Mouse (Mus musculus) embryo, embryonic 9.5 days (tissue): ENCODE measurements around the gene Aip.

Experiments
- DNase-seq: peaks from one replicate; pipeline ENCODE4 v3.0.0-alpha.2; 2017; ENCODE audit errors: extremely low spot score

Aip gene

DNA sequence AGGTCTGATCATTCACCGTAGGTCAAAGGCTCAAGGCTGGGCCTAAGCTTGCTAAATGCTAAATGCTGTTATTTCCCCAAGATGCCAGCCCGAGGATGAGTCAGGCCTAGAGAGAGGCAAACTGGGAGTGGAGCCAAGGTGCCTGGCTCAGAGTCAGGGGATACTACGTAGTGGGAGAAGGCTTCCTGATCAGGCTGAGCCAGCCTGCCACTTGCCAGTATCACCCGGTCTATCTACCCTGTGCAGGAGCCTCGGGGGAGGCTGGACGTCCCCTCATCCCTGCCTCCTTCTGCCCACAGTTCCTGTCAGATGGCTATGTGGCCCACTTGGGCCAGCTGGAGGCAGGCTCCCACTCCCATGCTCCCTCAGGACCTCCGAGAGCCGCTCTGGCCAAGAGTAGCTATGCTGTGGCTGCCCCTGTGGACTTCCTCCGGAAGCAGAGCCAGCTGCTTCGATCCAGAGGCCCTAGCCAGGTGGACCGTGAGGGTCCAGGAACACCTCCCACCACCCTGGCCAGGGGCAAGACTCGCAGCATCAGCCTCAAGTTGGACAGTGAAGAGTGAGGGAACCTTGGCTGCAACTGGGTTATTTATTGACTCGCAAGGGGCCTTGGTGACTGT lies 12.4 kb downstream of the Aip start:
- no peak for DNase-seq

DNA sequence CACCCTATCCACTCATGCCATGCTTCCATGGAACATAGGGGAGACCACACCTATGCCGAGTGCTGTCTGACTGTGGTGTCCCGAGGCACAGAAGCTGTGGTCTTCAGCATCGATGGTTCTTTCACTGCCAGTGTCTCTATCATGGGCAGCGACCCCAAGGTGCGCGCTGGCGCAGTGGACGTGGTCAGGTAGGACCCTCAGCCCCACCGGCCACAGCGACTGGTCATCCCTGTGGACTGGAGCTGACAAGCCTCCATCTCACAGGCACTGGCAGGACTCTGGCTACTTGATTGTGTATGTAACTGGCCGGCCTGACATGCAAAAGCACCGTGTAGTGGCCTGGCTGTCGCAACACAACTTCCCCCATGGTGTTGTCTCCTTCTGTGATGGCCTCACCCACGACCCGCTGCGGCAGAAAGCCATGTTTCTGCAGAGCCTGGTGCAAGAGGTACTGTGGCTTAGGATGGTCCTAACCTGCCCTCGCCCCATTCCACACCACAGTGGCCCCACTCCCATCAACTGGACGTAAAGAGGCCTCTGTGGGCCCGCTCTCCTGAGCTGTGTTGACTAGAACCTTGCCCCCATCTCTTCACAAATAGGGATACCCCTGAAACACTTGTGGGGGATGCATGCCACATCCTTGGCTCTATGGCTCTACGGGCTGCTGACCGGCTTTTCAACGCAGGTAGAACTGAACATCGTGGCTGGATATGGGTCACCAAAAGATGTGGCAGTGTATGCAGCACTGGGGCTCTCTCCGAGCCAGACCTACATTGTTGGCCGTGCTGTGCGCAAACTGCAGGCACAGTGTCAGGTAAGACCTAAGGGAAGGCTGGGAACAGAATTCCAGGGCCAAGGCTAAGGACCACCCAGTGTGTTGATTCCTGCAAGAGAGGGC lies 13.3 kb downstream of the Aip start:
- no peak for DNase-seq

DNA sequence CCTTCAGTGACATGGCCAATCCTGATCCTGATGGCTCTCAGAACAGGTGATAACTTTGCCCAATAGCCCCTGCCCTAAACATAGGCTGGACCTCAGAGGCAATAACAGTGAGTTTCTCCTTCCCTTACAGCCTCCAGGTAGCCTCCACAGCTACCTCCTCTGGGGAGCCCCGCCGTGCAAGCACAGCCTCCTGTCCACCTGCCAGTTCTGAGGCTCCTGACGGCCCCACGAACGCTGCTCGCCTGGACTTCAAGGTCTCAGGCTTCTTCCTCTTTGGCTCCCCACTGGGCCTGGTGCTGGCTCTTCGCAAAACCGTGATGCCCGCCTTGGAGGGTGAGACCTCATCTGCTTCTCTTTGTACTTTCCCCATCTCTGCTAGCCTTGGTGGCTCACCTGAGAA lies 17.1 kb downstream of the Aip start:
- no peak for DNase-seq

GRCm38 (mm10) chr19:4106654-4107053 lies 19.0 kb downstream of the Aip start:
- DNase-seq, result no peak

- DNase-seq, result no peak
These were observed 20.9 kb downstream of the Aip start for GRCm38 (mm10) chr19:4104675-4105194.

DNA sequence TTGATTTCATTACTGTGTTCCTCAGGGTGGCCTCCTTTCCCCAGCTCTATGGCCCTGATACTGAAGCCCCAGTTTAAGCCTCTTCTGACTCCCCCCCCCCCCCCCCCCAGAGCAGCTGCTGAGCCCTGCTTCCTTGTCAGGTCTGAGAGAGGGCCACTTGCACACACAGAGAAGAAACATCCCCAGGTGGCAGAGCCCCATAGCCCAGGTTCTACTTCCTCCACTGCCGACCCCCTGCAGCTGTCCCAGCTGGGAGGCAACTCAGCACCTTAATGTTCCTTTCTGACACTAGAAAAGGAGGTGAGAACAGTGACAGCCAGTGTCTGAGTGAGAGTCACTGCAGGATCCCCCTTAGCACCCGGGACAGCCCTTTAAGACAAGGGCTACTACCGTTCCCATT lies 21.9 kb downstream of the Aip start:
- DNase-seq, result no peak

DNA sequence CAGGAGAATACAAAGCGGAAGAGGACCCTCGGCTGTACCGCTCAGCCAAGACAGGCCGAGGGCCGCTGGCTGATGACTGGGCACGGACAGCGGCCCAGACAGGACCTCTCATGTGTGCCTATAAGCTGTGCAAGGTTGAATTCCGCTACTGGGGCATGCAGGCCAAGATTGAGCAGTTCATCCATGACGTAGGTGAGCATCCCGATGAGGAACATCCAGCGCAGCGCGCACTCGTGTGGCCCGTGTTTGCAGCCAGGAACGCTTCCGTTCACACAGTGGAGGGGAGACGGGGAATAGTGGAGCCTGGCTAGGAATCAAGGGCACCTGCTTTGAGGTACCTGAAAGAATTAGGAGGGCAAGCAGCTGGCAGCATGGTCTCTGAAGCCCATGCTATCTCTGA lies 22.4 kb downstream of the Aip start:
- DNase-seq, result no peak

- DNase-seq, result no peak
These were observed 23.0 kb downstream of the Aip start for GRCm38 (mm10) chr19:4102626-4103025.

DNA sequence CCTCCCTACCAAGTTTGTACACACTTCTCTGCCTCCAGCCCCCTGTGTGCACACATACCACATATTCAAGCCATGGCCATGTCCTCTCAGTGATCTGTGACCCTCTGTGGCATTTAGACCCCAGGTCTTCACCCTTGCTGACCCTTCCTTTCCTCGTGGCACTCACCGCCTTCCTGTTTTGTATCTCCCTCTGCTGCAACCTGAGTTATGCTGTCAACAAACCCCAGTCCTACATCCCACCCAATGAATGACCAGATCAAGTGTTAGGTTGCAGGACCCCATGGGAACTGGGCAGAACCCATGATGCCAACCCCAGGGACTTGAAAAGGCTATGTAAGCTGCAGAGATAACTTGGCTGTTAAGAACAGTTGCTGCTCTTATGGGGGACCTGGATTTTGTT lies 23.6 kb downstream of the Aip start:
- no peak for DNase-seq

- DNase-seq, result no peak
These were observed 24.2 kb downstream of the Aip start for GRCm38 (mm10) chr19:4101466-4101865.

DNA sequence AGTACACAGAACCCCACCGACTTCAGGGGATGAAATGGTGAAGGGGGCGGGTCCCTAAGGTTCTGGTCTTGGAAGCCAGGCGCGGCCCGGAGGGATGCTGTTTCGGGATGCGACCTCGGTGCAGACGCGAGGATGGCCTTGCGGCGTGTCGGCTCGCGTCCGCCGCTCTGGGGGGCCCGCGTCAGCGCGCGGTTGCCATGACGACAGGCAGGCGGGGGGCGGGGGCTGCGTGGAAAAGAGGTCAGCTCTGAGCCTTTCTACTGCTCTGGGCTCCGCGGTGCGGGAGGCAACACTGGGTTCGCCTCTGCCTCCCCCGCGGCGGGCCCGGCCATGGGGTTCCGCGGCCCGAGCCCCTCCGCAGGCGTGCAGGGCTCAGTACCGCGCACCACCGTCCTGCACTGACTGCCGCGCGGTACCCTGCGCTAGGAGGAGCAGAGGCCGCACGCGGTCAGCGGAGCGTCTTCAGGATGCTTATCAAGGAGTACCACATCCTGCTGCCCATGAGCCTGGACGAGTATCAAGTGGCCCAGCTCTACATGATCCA lies 24.9 kb downstream of the Aip start:
- DNase-seq, result no peak

DNA sequence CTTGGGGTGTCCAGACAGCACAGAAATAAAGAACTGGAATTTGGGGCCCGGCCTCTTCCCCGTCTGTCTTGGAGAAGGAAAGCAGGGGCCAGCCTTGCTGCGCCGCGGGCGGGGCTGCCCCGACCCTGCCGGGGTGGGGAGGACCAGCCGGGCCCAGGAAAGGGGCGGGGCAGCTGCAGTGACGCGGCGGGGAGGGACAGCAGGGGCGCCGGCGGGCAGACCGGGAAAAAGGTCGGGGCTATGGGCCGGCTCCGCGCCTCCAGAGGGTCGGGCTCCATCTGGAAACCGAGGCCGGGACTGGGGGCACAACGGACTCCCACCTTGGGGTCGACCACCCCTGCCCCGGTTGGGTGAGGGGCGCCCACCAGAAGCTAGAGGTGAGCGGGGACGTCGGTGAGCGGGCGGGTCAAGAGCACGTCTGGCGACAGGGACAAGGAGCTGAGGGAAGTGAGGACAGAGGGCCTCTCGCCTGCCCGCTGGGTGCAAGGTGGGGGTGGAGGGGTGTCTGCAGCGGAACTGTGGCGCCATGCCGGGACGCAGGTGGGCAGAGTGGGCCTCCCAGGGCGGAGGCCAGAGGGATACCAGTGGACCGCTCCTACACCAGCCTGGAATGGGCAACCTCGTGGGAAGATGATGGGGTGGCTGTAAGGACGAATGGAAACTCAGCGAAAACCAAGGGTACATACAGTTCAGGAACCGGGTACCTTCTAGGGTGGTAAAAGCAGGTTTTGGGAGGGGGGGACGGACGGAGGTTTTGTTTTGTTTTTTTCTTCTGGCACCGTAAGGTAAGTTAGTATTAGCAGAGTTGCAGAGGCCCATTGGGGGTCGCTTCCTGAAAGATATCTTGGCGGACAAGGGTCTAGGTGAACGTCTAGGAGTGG lies 25.6 kb downstream of the Aip start, which contains the start of gene Pitpnm1:
Pitpnm1 (plus strand) TSS at position 162 of the 881 bp plus-strand sequence.
- peak; percentile 63 for DNase-seq

DNA sequence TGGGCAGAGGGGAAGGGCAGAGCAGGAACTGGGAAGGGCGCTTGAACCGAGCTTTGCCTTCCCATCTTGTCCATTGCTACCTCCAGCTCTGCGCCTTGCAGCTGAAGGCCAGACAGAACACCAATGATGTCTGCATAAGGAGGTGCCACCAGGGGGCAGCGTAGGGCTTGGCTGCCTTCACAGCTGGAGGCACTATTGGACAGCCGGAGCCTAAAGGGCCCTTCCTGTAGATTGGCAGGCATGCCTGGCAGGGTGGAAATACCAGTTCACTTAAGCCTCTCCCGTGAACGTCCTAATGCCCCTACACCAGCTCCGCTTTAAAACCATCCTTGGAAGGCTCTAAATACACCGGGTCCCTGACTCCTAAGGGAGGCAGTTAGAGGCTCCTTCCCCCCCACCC lies 26.6 kb downstream of the Aip start:
- DNase-seq, result peak; percentile 84

- no peak for DNase-seq
These were observed 27.2 kb downstream of the Aip start for GRCm38 (mm10) chr19:4098426-4098825.

GRCm38 (mm10) chr19:4097441-4097825 lies 28.2 kb downstream of the Aip start:
- no peak for DNase-seq

DNA sequence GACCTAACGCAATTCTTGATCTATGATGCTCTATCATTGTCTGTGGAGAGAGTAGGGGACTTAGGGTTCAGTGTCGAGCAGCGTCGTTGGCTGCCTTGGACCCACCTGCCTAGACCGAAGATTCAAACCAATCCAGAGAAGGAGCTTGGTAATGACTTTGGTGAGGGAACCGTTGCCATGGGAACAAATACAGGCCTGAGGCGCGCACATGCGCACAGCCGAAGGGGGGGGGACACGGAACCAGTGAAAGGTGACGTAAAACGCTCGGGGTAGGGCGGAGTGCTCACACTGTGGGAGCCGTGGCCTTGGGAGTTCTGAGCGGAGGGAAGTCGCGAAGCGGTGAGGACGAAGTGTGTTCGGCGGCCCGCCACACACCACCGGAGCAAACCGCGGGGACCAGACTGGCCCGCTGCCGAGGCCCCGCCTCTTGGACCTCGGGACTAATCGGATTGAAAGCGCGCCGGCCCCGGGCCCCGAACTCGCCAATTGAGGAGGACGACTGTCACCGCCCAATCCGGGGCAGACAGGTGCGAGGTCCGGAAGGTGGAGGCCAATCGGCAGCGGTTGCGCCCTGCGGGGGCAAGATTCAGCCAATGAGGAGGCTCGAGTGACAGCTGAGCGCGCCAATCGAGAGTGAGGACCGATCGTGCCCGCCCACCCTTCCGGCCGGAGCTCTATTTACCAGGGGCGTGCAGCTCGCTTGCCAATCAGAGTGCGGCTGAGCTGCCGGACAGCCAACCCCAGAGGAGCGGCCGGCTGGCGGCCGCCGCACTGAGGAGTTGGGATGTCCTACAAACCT lies 28.8 kb downstream of the Aip start, which contains the start of gene Cdk2ap2:
Cdk2ap2 (plus strand) TSS at position 541 of the 799 bp plus-strand sequence.
- peak; percentile 100 for DNase-seq

DNA sequence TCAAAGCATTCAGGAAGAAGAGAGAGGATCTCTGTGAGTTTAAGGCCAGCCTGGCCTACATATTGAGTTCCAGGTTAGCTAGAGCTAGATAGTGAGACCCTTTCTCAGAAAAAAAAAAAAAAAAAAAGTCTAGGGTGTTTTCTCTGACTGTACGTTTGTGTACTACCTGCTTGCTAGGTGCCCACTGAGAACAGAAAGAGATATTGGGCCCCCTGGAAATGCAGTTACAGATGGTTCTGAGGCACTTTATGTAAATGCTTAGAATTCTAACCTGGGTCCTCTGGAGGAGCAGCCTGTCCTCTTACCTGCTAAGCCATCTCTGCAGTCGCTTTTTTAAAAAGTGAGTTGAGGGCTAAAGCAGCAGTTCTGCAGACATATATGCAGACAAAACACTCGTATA lies 29.9 kb downstream of the Aip start:
- DNase-seq, result no peak

DNA sequence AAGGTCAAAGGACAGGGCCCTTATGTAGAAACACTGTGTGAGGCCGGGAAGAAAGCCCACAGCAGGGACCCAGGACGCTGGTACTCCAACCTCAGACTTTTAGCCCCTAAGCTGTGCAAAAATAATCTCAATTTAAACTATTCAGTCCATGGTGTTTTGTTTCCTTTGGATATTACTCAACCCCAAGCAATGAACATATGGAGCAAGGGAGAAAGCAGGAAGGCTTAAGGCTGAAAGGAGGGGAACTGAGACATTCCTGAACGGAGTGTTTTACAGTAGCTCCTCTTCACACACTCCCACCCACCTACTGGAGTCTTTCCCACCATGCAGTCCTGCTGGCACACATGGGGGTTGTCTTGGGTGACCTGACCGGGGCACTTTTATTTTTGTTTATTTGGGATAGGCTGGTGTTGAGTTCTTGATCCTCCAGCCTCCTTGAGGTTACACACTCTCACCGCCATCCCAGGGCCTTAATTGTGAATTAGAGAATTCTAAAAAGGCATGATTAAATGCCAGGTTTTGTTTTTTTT lies 30.8 kb downstream of the Aip start:
- no peak for DNase-seq

DNA sequence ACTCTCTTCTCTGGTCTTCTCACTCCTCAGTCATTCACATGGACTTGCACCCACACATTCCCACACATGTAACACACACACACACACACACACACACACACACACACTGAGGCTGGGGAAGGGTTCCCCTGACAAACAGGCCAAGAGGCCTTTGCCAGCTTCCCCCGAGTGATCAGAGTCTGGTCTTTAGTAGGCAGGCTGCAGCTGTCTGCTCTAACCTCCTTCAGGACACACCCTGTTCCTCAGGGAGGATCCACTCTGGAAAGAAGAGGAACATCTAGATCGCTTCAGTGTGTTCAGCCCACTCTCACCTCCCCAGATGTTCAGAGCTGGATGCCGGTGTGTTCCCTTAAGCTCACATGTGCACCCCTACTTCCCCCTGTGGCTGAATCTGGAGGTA lies 31.3 kb downstream of the Aip start:
- DNase-seq, result no peak

GRCm38 (mm10) chr19:4093772-4094171 lies 31.9 kb downstream of the Aip start:
- DNase-seq, result no peak

DNA sequence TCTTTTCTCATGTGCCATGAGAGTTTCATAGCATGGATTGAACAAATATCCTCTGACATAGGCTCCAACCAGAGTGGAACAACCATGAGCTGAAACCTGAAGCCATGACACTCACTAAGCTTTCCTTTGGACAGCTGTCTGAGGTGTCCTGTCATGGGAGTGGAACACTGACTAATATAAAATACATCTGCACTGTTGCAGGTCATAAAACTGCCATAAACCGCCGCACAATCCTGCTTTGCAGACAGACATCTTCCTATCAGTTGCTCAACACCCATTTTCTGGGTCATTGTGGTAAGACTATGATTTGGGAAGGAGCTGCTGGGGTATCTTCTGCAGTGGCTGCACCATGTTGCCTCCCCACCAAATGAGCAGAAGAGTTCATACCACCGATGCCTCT lies 32.9 kb downstream of the Aip start:
- no peak for DNase-seq
